Mouse (Mus musculus) forebrain, embryonic 16.5 days (tissue): ENCODE results near the gene Gm10217. TPM values are rescaled to one million over a fixed set of nuclear protein-coding genes. Genes with fewer than 3 reads are reported as not detected.

Experiments used
- ATAC-seq: fragments of 200-750 bp; cut with Nextera tagmentation; 2 replicates; pipeline ENCODE4 v1.8.0; 2017; ENCODE audit warnings: mild to moderate bottlenecking, moderate library complexity
- H3K27ac ChIP-seq: fragments of 300-500 bp; sonication (generic); 2 replicates; pipeline ENCODE4 v1.5.1; 2014; ENCODE audit warnings: low read length, control low read depth
- H3K27me3 ChIP-seq: fragments of 300-500 bp; sonication (generic); replicated peaks from 2 replicates; pipeline ENCODE4 v1.6.1; 2014; ENCODE audit warnings: low read length; ENCODE audit not compliant: control insufficient read depth, insufficient read depth
- H3K36me3 ChIP-seq: fragments of 300-500 bp; sonication (generic); 2 replicates; pipeline ENCODE4 v1.6.1; 2014; ENCODE audit not compliant: control insufficient read depth, insufficient read depth
- H3K4me1 ChIP-seq: fragments of 300-500 bp; sonication (generic); replicated peaks from 2 replicates; pipeline ENCODE4 v1.6.1; 2014; ENCODE audit warnings: low read length; ENCODE audit not compliant: control insufficient read depth, insufficient read depth
- H3K4me2 ChIP-seq: fragments of 300-500 bp; sonication (generic); 2 replicates; pipeline ENCODE4 v1.6.1; 2014; ENCODE audit warnings: mild to moderate bottlenecking, low read length, control low read depth
- H3K4me3 ChIP-seq: fragments of 300-500 bp; sonication (generic); replicated peaks from 2 replicates; pipeline ENCODE4 v1.5.1; 2014; ENCODE audit warnings: mild to moderate bottlenecking, low read length, control low read depth
- H3K9ac ChIP-seq: fragments of 300-500 bp; sonication (generic); replicated peaks from 2 replicates; pipeline ENCODE4 v1.6.1; 2014; ENCODE audit warnings: low read depth, low read length, control low read depth
- H3K9me3 ChIP-seq: fragments of 300-500 bp; sonication (generic); 2 replicates; pipeline ENCODE4 v1.6.1; 2016; ENCODE audit warnings: low read length; ENCODE audit not compliant: control insufficient read depth
- WGBS: fragments of 180-500 bp; shearing (Covaris S2); extraction: QIAGEN DNeasy Blood & Tissue Kit; methylation state at CpG from one replicate; pipeline ENCODE4 v1.1.7; 2014; 5-methylcytosine and 5-hydroxymethylcytosine counted together
- polyA plus RNA-seq: library from polyadenylated mRNA; unstranded; fragments of >200 nt; fragmentation: Nextera tagmentation; extraction: Ambion mirVana; gene quantifications from 2 replicates; pipeline ENCODE4 v1.2.1, GENCODE M21; 2015

Gene Gm10217
- polyA plus RNA-seq, 1 experiment from 2014 or later, result not detected

GRCm38 (mm10) chr8:9886714-9887113 is 22.7 kb downstream of the Gm10217 start:
- Histone ChIP-seq H3K9me3 (no peaks in the 10 kb centered on the region), H3K9ac (no peak overlapping the region), H3K4me3 (no peak overlapping the region), H3K4me1 (no peaks in the 10 kb centered on the region), H3K27me3 (no peaks in the 10 kb centered on the region), H3K36me3 (no peaks in the 10 kb centered on the region), H3K4me2 (no peak overlapping the region), H3K27ac (no peak overlapping the region)
- 43% methylated on average over 4 of the region's 4 CpGs for WGBS
- ATAC-seq, result no peak

- 87% methylated on average over 2 of the region's 2 CpGs for WGBS
- H3K9me3 ChIP-seq, result no peaks in the 10 kb centered on the region
- H3K36me3 ChIP-seq, result no peaks in the 10 kb centered on the region
- H3K4me2 ChIP-seq, result no peak overlapping the region
- no peak overlapping the region for H3K27ac ChIP-seq
- no peak for ATAC-seq
- H3K27me3 ChIP-seq, result no peaks in the 10 kb centered on the region
- H3K4me1 ChIP-seq, result no peaks in the 10 kb centered on the region
- no peak overlapping the region for H3K9ac ChIP-seq
- H3K4me3 ChIP-seq, result no peak overlapping the region
These were observed 35.1 kb downstream of the Gm10217 start for GRCm38 (mm10) chr8:9899199-9899598.

- WGBS, result 65% methylated on average over 3 of the region's 3 CpGs
- H3K27ac ChIP-seq, result no peak overlapping the region
- H3K9me3 ChIP-seq, result no peaks in the 10 kb centered on the region
- no peaks in the 10 kb centered on the region for H3K27me3 ChIP-seq
- ATAC-seq, result no peak
- H3K4me2 ChIP-seq, result no peak overlapping the region
- no peaks in the 10 kb centered on the region for H3K36me3 ChIP-seq
- H3K4me1 ChIP-seq, result no peaks in the 10 kb centered on the region
- H3K9ac ChIP-seq, result no peak overlapping the region
- H3K4me3 ChIP-seq, result no peak overlapping the region
These were observed 35.6 kb downstream of the Gm10217 start for GRCm38 (mm10) chr8:9899673-9900072.

Other genes with a start within 250 kb of the Gm10217 start
- 13.8 and 17.6 TPM in 2 replicates for gene Fam155a, start 93.1 kb upstream of the Gm10217 start, polyA plus RNA-seq
- gene Lig4, start 113.4 kb downstream of the Gm10217 start, polyA plus RNA-seq, result 11.0 and 11.7 TPM in 2 replicates
- gene Abhd13, start 113.5 kb downstream of the Gm10217 start, polyA plus RNA-seq, result 15.2 and 18.3 TPM in 2 replicates
- 0.43 TPM in 1 of 2 replicates, not detected in the other for gene Tnfsf13b, start 142.2 kb downstream of the Gm10217 start, polyA plus RNA-seq